Mouse (Mus musculus): ENCODE results near the gene Plcxd2. TPM values are rescaled to one million over a fixed set of nuclear protein-coding genes. Genes with fewer than 3 reads are reported as not detected.
A peak's percentile ranks its signal among the peaks of the same experiment; 100 is the strongest.

Gene Plcxd2
- 0.15 and 0.20 TPM in 2 replicates for polyA plus RNA-seq (2015; fragmentation: Nextera tagmentation; extraction: Ambion mirVana)

DNA sequence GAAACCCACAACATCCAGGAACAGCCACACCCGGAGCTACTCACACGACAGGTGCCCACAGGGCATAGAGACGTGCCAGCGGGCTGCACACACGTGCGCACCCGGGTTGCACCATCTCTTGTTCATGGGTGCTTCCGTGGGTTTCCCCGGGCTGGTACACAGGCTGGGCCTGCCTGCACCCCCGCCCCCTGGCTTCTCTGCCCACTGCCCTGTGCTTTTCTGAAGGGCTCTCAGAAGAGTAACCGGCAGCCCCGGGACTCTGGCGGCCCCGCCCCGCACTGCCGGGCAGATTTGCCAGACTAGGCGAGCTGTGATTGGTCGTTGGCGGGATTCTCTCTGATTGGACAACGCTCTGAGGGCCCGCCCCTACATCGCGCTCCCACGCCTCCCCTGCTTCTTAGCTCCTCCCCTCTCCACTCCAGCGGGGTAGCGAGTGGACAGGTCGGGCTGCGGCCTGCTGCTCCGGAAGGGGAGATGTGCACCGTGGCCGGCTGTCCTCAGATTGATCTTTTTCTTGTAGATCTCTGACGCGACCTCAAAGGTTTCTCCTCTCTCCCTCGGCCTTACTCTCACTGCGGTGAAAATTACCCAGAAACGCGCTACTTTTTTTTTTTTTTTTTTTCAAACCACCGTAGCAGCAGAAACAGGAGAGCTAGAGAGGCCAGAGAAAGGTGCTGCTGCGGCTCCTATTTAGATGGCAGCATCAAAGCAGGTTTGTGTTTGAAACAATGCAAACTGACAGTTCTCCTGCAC, at the start of gene Plcxd2:
Gene Plcxd2, minus strand, starts transcription at position 66 of the 753 bp plus-strand sequence.
- Histone ChIP-seq H3K36me3 (ENCODE audit: insufficient read depth, low read length) (no peaks in the 10 kb centered on the region), H3K4me1 (ENCODE audit: insufficient read depth, low read depth, low read length) (no peaks in the 10 kb centered on the region; the same call in 1 of the 2 replicates), H3K9me3 (ENCODE audit: low read length) (no peaks in the 10 kb centered on the region), H3K27ac (ENCODE audit: low read length) (no peak within 1 kb of the TSS), H3K27me3 (replicated peaks; ENCODE audit: insufficient read depth, low read length) (no peaks in the 10 kb centered on the region), H3K4me3 (ENCODE audit: low read depth, low read length) (peak within 1 kb of the TSS; percentile 47), H3K9ac (replicated peaks; ENCODE audit: low read depth) (peak within 1 kb of the TSS; percentile 41), H3K4me2 (replicated peaks; ENCODE audit: low read depth, low read length) (peak within 1 kb of the TSS; percentile 76)
- DNase-seq (ENCODE audit: low spot score): peak; percentile 98
- TF ChIP-seq CTCF (IDR thresholded peaks at IDR 0.05) (no peak), EP300 (IDR thresholded peaks at IDR 0.05) (no peak)
- under 1% methylated on average over 38 of the region's 39 CpGs for WGBS
- peak; percentile 99 for ATAC-seq

DNA sequence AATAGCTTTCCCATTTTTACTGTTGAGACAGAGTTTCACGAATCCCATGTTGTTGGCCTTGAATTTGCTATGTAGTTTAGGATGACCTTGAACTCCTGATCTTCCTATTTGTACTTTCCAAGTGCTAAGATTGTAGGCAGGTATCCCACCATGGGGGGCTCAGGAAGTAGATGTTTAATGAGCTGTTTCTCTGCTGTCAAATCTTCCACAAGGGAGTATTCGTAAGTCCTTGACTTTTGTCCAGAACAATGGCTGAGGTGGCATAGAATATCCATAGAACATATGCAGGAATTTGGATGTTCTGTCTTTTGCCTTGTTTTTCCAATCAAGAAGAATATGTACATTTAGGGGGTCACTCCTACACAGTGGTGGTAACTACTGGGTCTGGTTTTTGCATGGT, 36.9 kb upstream of the Plcxd2 start:
- Histone ChIP-seq H3K4me3 (ENCODE audit: low read depth, low read length) (no peak overlapping the region), H3K4me2 (replicated peaks; ENCODE audit: low read depth, low read length) (no peak overlapping the region), H3K27ac (ENCODE audit: low read length) (no peak overlapping the region), H3K9me3 (ENCODE audit: low read length) (no peaks in the 10 kb centered on the region), H3K4me1 (ENCODE audit: insufficient read depth, low read depth, low read length) (no peaks in the 10 kb centered on the region), H3K27me3 (replicated peaks; ENCODE audit: insufficient read depth, low read length) (no peaks in the 10 kb centered on the region), H3K36me3 (ENCODE audit: insufficient read depth, low read length) (no peaks in the 10 kb centered on the region), H3K9ac (replicated peaks; ENCODE audit: low read depth) (no peak overlapping the region)
- WGBS: 72% methylated on average over 2 of the region's 2 CpGs
- TF ChIP-seq CTCF (IDR thresholded peaks at IDR 0.05): no peak
- ATAC-seq (no peak), DNase-seq (ENCODE audit: low spot score) (no peak)

GRCm38 (mm10) chr16:46036261-46036660, 26.2 kb upstream of the Plcxd2 start:
- Histone ChIP-seq H3K27me3 (replicated peaks; ENCODE audit: insufficient read depth, low read length) (no peaks in the 10 kb centered on the region), H3K4me1 (ENCODE audit: insufficient read depth, low read depth, low read length) (no peaks in the 10 kb centered on the region), H3K27ac (ENCODE audit: low read length) (no peak overlapping the region), H3K4me3 (ENCODE audit: low read depth, low read length) (no peak overlapping the region), H3K4me2 (replicated peaks; ENCODE audit: low read depth, low read length) (no peak overlapping the region), H3K9me3 (ENCODE audit: low read length) (no peaks in the 10 kb centered on the region), H3K36me3 (ENCODE audit: insufficient read depth, low read length) (no peaks in the 10 kb centered on the region), H3K9ac (replicated peaks; ENCODE audit: low read depth) (no peak overlapping the region)
- TF ChIP-seq CTCF (IDR thresholded peaks at IDR 0.05) (no peak), EP300 (IDR thresholded peaks at IDR 0.05) (no peak)
- DNase-seq (ENCODE audit: low spot score): no peak
- 39% methylated on average over 2 of the region's 2 CpGs for WGBS
- no peak for ATAC-seq

DNA sequence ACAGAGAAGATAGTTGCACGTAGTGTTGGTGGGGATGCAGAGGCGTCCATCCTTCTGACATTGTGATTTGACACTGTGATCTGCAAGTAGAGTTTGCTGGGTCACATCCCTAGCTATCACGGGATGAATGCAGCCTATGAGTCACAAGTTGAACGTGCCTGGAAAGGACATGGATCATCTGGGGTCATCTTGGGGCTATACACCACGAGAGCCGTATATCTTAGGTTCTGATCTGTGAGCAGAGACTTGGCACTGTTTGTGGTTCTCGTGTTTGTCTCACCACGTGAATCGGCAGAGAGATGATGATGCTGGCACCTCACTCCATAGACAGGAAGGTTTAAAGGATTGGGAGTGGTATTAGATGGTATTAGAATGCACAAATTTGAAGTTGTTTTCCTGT, 23.9 kb upstream of the Plcxd2 start:
- TF ChIP-seq EP300 (IDR thresholded peaks at IDR 0.05) (no peak), CTCF (IDR thresholded peaks at IDR 0.05) (no peak)
- no peak overlapping the region for H3K27ac ChIP-seq (ENCODE audit: low read length)
- WGBS: 60% methylated on average over 9 of the region's 9 CpGs

DNA sequence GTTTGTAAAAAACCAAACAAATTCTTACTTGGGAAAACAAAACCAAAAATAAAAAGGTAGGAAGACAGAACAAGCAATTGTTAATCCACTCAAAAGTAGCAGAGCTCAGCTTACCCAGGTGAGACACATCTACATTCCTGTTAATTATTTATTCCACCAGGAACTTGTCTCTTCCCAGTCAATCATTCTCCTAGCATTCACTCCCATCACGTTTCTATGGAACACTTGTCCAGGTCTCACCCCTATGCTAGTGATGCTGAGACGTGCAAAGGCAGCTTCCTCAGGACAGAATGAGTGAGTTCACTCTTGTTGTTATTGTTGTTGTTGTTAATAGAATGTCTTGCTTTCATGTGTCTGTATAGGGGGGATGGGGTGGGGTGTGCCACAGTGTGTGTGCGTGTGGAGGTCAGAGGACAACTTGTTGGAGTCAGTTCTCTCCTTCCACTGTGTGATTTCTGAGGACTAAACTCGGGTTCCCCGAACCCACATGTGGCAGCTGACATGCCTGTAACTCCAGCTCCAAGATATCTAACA, 13.0 kb upstream of the Plcxd2 start:
- no peak for ATAC-seq
- Histone ChIP-seq H3K27ac (ENCODE audit: low read length) (no peak overlapping the region), H3K36me3 (ENCODE audit: insufficient read depth, low read length) (no peaks in the 10 kb centered on the region), H3K27me3 (replicated peaks; ENCODE audit: insufficient read depth, low read length) (no peaks in the 10 kb centered on the region), H3K4me1 (ENCODE audit: insufficient read depth, low read depth, low read length) (no peaks in the 10 kb centered on the region), H3K9ac (replicated peaks; ENCODE audit: low read depth) (no peak overlapping the region), H3K4me3 (ENCODE audit: low read depth, low read length) (no peak overlapping the region), H3K9me3 (ENCODE audit: low read length) (no peaks in the 10 kb centered on the region), H3K4me2 (replicated peaks; ENCODE audit: low read depth, low read length) (no peak overlapping the region)
- TF ChIP-seq EP300 (IDR thresholded peaks at IDR 0.05) (no peak), CTCF (IDR thresholded peaks at IDR 0.05) (no peak)
- DNase-seq (ENCODE audit: low spot score): no peak
- 58% methylated on average over 5 of the region's 5 CpGs for WGBS

More for the DNA sequence above, 23.9 kb upstream of the Plcxd2 start:
- DNase-seq (ENCODE audit: low spot score) (no peak), ATAC-seq (no peak)
- Histone ChIP-seq H3K36me3 (ENCODE audit: insufficient read depth, low read length) (no peaks in the 10 kb centered on the region), H3K9me3 (ENCODE audit: low read length) (no peaks in the 10 kb centered on the region), H3K9ac (replicated peaks; ENCODE audit: low read depth) (no peak overlapping the region), H3K4me2 (replicated peaks; ENCODE audit: low read depth, low read length) (no peak overlapping the region), H3K27me3 (replicated peaks; ENCODE audit: insufficient read depth, low read length) (no peaks in the 10 kb centered on the region), H3K4me3 (ENCODE audit: low read depth, low read length) (no peak overlapping the region), H3K4me1 (ENCODE audit: insufficient read depth, low read depth, low read length) (no peaks in the 10 kb centered on the region)

- TF ChIP-seq EP300 (IDR thresholded peaks at IDR 0.05) (no peak), CTCF (IDR thresholded peaks at IDR 0.05) (peak; percentile 93)
- ATAC-seq: peak; percentile 67
- no peaks in the 10 kb centered on the region for H3K4me1 ChIP-seq (ENCODE audit: insufficient read depth, low read depth, low read length)
- DNase-seq (ENCODE audit: low spot score): peak; percentile 84
- no peaks in the 10 kb centered on the region for H3K36me3 ChIP-seq (ENCODE audit: insufficient read depth, low read length)
- H3K4me2 ChIP-seq (replicated peaks; ENCODE audit: low read depth, low read length): no peak overlapping the region
- no peak overlapping the region for H3K4me3 ChIP-seq (ENCODE audit: low read depth, low read length)
- H3K27me3 ChIP-seq (replicated peaks; ENCODE audit: insufficient read depth, low read length): no peaks in the 10 kb centered on the region
- no peak overlapping the region for H3K9ac ChIP-seq (replicated peaks; ENCODE audit: low read depth)
- 39% methylated on average over 5 of the region's 5 CpGs for WGBS
- H3K9me3 ChIP-seq (ENCODE audit: low read length): no peaks in the 10 kb centered on the region
- H3K27ac ChIP-seq (ENCODE audit: low read length): no peak overlapping the region
Measured at GRCm38 (mm10) chr16:46022189-46022928, 12.3 kb upstream of the Plcxd2 start.
